Mouse (Mus musculus) urinary bladder, postnatal 36 days (tissue): ENCODE measurements at regions not wholly inside any gene's neighbourhood (a gene's known extent, or its start where the extent isn't known, plus 50 kb on each side); places are given as distances from the start of the nearest gene placed in this dataset.
A peak's percentile ranks its signal among the peaks of the same experiment; 100 is the strongest.

Source experiments
- DNase-seq, 2 experiments: peaks; one replicate each; pipeline ENCODE4 v3.0.0; 2022; ENCODE audit warnings: low spot score in 2 of 2, mixed read lengths in 1 of 2

GRCm38 (mm10) chr4:150800774-150801173 is 52.9 kb upstream of the Errfi1 start:
- no peak for DNase-seq

GRCm38 (mm10) chr4:150799550-150800398 is 53.9 kb upstream of the Errfi1 start:
- peak; percentile 49 to 72 for DNase-seq

GRCm38 (mm10) chr4:150798783-150799530 is 54.8 kb upstream of the Errfi1 start:
- DNase-seq = peak; percentile 47 to 72

GRCm38 (mm10) chr4:150798281-150798680 is 55.4 kb upstream of the Errfi1 start:
- DNase-seq = no peak

- no peak for DNase-seq
Observed at GRCm38 (mm10) chr4:150797057-150797456, 56.7 kb upstream of the Errfi1 start.

GRCm38 (mm10) chr4:150794878-150795277 is 58.8 kb upstream of the Errfi1 start:
- no peak for DNase-seq

- no peak for DNase-seq
Observed at GRCm38 (mm10) chr4:150794257-150794794, 59.4 kb upstream of the Errfi1 start.

GRCm38 (mm10) chr4:150793146-150793545 is 60.6 kb upstream of the Errfi1 start:
- no peak for DNase-seq

- no peak for DNase-seq
Observed at GRCm38 (mm10) chr4:150789166-150789565, 64.6 kb upstream of the Errfi1 start.

- no peak for DNase-seq
Observed at GRCm38 (mm10) chr4:150787113-150787512, 66.6 kb upstream of the Errfi1 start.

- no peak for DNase-seq
Observed at GRCm38 (mm10) chr4:150786651-150787050, 67.1 kb upstream of the Errfi1 start.

GRCm38 (mm10) chr4:150784491-150785451 is 68.9 kb upstream of the Errfi1 start:
- DNase-seq = peak; percentile 40 to 68

- peak in 1 of 2 experiments; percentile 22 for DNase-seq
Observed at GRCm38 (mm10) chr4:150781304-150781703, 72.4 kb upstream of the Errfi1 start.

GRCm38 (mm10) chr4:150779340-150779739 is 74.4 kb upstream of the Errfi1 start:
- no peak for DNase-seq

GRCm38 (mm10) chr4:150778683-150779082 is 75.0 kb upstream of the Errfi1 start:
- DNase-seq = no peak

GRCm38 (mm10) chr4:150775695-150776521 is 77.8 kb upstream of the Errfi1 start:
- DNase-seq = peak; percentile 27 to 69

GRCm38 (mm10) chr4:150775281-150775680 is 78.4 kb upstream of the Errfi1 start:
- no peak for DNase-seq

- DNase-seq = no peak
Observed at GRCm38 (mm10) chr4:150774289-150774914, 79.3 kb upstream of the Errfi1 start.

- no peak for DNase-seq
Observed at GRCm38 (mm10) chr4:150771922-150772651, 81.6 kb upstream of the Errfi1 start.
